Mouse (Mus musculus) hindbrain, embryonic 13.5 days (tissue): ENCODE measurements around the gene Prkar2b. TPM values are rescaled to one million over a fixed set of nuclear protein-coding genes. Genes with fewer than 3 reads are reported as not detected.
A peak's percentile ranks its signal among the peaks of the same experiment; 100 is the strongest.

ENCODE experiments used
- ATAC-seq: fragments of 200-750 bp; cut with Nextera tagmentation; 2 replicates; pipeline ENCODE4 v1.8.0; 2017; ENCODE audit warnings: moderate TSS enrichment; ENCODE audit not compliant: low FRiP score
- H3K27ac ChIP-seq: fragments of 300-500 bp; sonication (generic); 2 replicates; pipeline ENCODE4 v1.5.1; 2015; ENCODE audit warnings: inconsistent platforms, mild to moderate bottlenecking, moderate library complexity
- H3K27me3 ChIP-seq: fragments of 300-500 bp; sonication (generic); 2 replicates; pipeline ENCODE4 v1.6.1; 2015; ENCODE audit warnings: mild to moderate bottlenecking, inconsistent platforms
- H3K36me3 ChIP-seq: fragments of 300-500 bp; sonication (generic); 2 replicates; pipeline ENCODE4 v1.6.1; 2015; ENCODE audit warnings: mild to moderate bottlenecking, inconsistent platforms
- H3K4me1 ChIP-seq: fragments of 300-500 bp; sonication (generic); replicated peaks from 2 replicates; pipeline ENCODE4 v1.6.1; 2015; ENCODE audit warnings: inconsistent platforms
- H3K4me2 ChIP-seq: fragments of 300-500 bp; sonication (generic); 2 replicates; pipeline ENCODE4 v1.6.1; 2015; ENCODE audit warnings: inconsistent platforms, mild to moderate bottlenecking, moderate library complexity
- H3K4me3 ChIP-seq: fragments of 300-500 bp; sonication (generic); 2 replicates; pipeline ENCODE4 v1.5.1; 2015; ENCODE audit warnings: mild to moderate bottlenecking, inconsistent platforms
- H3K9ac ChIP-seq: fragments of 300-500 bp; sonication (generic); 2 replicates; pipeline ENCODE4 v1.6.1; 2015; ENCODE audit warnings: mild to moderate bottlenecking, inconsistent platforms
- H3K9me3 ChIP-seq: fragments of 300-500 bp; sonication (generic); 2 replicates; pipeline ENCODE4 v1.6.1; 2016; ENCODE audit warnings: inconsistent platforms
- WGBS: fragments of 180-500 bp; shearing (Covaris S2); methylation state at CpG from one replicate; pipeline ENCODE4 v1.1.7; 2015; 5-methylcytosine and 5-hydroxymethylcytosine counted together
- polyA plus RNA-seq: library from polyadenylated mRNA; unstranded; fragments of >200 nt; fragmentation: Nextera tagmentation; extraction: Ambion mirVana; gene quantifications from 2 replicates; pipeline ENCODE4 v1.2.1, GENCODE M21; 2015

Gene Prkar2b
- polyA plus RNA-seq, 1 experiment from 2014 or later, result 110 TPM

DNA sequence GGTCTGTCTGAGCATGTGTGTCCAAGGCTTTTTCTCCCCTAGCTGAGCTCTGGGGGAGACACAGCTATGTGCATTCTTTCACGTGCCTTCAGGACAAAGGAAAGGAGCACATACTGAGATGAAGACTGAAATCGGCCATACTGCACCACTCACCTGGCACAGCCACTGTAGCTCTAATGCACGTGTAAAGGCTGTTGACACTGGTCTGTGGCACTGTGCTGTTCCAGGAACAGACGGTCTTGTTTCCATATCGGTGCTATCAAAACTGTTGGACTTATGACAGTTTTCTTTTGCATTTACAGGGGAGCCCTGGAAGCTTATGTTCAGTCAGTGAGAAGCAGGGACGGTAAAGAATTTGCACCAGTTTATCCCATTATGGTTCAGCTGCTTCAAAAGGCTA, 135.8 kb downstream of the Prkar2b start:
- H3K4me2 ChIP-seq, result no peak overlapping the region
- H3K4me3 ChIP-seq, result no peak overlapping the region
- no peaks in the 10 kb centered on the region for H3K4me1 ChIP-seq
- no peaks in the 10 kb centered on the region for H3K9me3 ChIP-seq
- peaks cover 51% of the 10 kb centered on the region for H3K36me3 ChIP-seq
- H3K9ac ChIP-seq, result no peak overlapping the region
- no peak overlapping the region for H3K27ac ChIP-seq
- no peaks in the 10 kb centered on the region for H3K27me3 ChIP-seq
- ATAC-seq, result no peak
- 91% methylated on average over 6 of the region's 6 CpGs for WGBS

- ATAC-seq, result no peak
- no peaks in the 10 kb centered on the region for H3K27me3 ChIP-seq
- WGBS, result 92% methylated on average over 3 of the region's 3 CpGs
Observed at GRCm38 (mm10) chr12:31924135-31924534, 137.0 kb downstream of the Prkar2b start.

GRCm38 (mm10) chr12:31920464-31921405, 140.4 kb downstream of the Prkar2b start:
- Histone ChIP-seq H3K27me3 (no peaks in the 10 kb centered on the region), H3K4me3 (no peak overlapping the region), H3K27ac (no peak overlapping the region), H3K9ac (peak overlapping the region; percentile 30; the same call in 1 of the 2 replicates), H3K4me1 (no peaks in the 10 kb centered on the region), H3K9me3 (no peaks in the 10 kb centered on the region), H3K4me2 (no peak overlapping the region), H3K36me3 (peaks cover 26% of the 10 kb centered on the region)
- ATAC-seq, result no peak
- 82% methylated on average over 18 of the region's 18 CpGs for WGBS

More at GRCm38 (mm10) chr12:31924135-31924534, 137.0 kb downstream of the Prkar2b start:
- H3K4me1 ChIP-seq, result no peaks in the 10 kb centered on the region
- no peak overlapping the region for H3K9ac ChIP-seq
- no peaks in the 10 kb centered on the region for H3K9me3 ChIP-seq
- H3K4me2 ChIP-seq, result no peak overlapping the region
- no peak overlapping the region for H3K27ac ChIP-seq
- H3K4me3 ChIP-seq, result no peak overlapping the region
- peaks cover 46% of the 10 kb centered on the region for H3K36me3 ChIP-seq

GRCm38 (mm10) chr12:31917245-31917644, 143.9 kb downstream of the Prkar2b start:
- ATAC-seq, result no peak
- Histone ChIP-seq H3K27me3 (no peaks in the 10 kb centered on the region), H3K9me3 (no peaks in the 10 kb centered on the region), H3K4me2 (no peak overlapping the region), H3K4me3 (no peak overlapping the region), H3K27ac (no peak overlapping the region), H3K4me1 (no peaks in the 10 kb centered on the region), H3K9ac (no peak overlapping the region), H3K36me3 (peaks cover 5% of the 10 kb centered on the region)
- WGBS, result 88% methylated on average over 5 of the region's 5 CpGs

DNA sequence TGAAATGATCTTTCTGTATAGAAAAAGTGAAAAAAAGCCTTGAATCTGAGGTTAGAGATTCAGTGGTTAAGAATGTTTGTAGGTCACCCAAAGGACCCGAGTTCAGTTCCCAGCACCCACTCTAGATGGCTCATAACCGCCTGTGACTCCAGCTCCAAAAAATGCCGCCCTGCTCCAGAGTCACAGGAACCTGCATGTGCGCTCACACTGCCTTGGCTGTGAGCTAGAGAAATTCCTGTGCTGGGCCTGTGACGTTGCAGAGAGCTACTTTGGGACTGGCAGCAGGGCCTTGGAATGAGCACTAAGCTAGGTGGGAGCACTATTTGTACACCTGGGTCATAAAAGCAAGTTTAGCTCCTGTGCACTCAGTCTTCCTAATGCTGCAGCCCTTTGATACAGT, 144.4 kb downstream of the Prkar2b start:
- no peaks in the 10 kb centered on the region for H3K27me3 ChIP-seq
- no peak overlapping the region for H3K27ac ChIP-seq
- WGBS, result 92% methylated on average over 5 of the region's 5 CpGs
- ATAC-seq, result no peak
- H3K9ac ChIP-seq, result no peak overlapping the region
- no peak overlapping the region for H3K4me3 ChIP-seq
- H3K4me1 ChIP-seq, result no peaks in the 10 kb centered on the region
- H3K9me3 ChIP-seq, result no peaks in the 10 kb centered on the region
- H3K36me3 ChIP-seq, result peaks cover 5% of the 10 kb centered on the region
- H3K4me2 ChIP-seq, result no peak overlapping the region

DNA sequence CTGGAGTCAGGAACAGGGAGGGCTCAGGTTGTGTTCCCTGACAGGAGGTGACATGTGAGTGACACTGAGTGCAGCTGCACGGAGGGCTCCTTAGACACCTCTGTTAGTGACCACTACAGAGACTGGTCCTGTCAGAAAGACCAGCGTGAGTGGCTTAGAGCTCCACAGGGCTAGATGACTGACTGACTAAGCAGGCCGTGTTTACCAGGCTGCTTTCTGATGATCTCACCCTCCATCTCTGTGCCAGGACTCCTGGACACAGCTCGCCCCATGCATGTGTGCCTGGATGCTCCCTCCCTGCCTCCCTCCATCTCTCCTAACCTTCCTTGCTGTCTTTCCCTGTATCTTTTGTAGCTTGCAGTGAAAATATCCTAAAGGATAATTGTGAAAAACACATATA, 147.5 kb downstream of the Prkar2b start:
- Histone ChIP-seq H3K4me3 (no peak overlapping the region), H3K9me3 (no peaks in the 10 kb centered on the region), H3K36me3 (no peaks in the 10 kb centered on the region), H3K4me2 (no peak overlapping the region), H3K9ac (no peak overlapping the region), H3K27me3 (no peaks in the 10 kb centered on the region), H3K4me1 (no peaks in the 10 kb centered on the region), H3K27ac (no peak overlapping the region)
- 74% methylated on average over 4 of the region's 4 CpGs for WGBS
- no peak for ATAC-seq

- Histone ChIP-seq H3K9ac (no peak overlapping the region), H3K27ac (no peak overlapping the region), H3K4me3 (no peak overlapping the region), H3K4me1 (no peaks in the 10 kb centered on the region), H3K9me3 (no peaks in the 10 kb centered on the region), H3K36me3 (no peaks in the 10 kb centered on the region), H3K4me2 (no peak overlapping the region), H3K27me3 (no peaks in the 10 kb centered on the region)
- WGBS, result 88% methylated on average over 6 of the region's 6 CpGs
- ATAC-seq, result no peak
Observed at GRCm38 (mm10) chr12:31912966-31913551, 148.0 kb downstream of the Prkar2b start.

Other genes starting within 250 kb of the Prkar2b start
- gene Hbp1, start 110.8 kb downstream of the Prkar2b start, polyA plus RNA-seq, result 66.7 and 68.0 TPM in 2 replicates
- 1.2 and 1.4 TPM in 2 replicates for gene Pik3cg, start 147.4 kb upstream of the Prkar2b start, polyA plus RNA-seq